Mouse (Mus musculus): ENCODE measurements around the gene Unc79.

The Unc79 gene

GRCm38 (mm10) chr12:103202592-103203544, 254.2 kb downstream of the Unc79 start:
- ATAC-seq (ENCODE audit: low TSS enrichment) = no peak

GRCm38 (mm10) chr12:103205561-103205960, 256.9 kb downstream of the Unc79 start:
- peak; percentile 70 for ATAC-seq (ENCODE audit: low TSS enrichment)

DNA sequence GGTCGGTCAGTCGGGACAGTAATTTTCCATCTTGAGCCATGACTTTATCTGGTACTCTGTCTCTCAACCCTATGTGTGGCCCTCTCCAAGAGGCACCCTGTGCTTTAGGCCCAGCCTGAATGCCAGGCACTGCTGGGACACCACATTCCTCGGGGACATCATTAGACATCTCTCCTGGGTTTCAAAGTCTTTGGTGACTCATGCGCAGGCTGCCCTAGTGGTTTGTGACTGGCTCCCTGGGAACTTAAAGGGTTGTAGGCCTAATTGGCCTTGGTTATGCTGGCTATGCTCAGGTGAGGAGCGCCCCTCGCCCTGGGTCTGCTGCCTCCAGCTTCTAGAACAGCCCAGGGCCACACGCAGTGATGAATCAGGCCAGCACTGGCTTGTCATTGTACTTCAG, 260.9 kb downstream of the Unc79 start:
- ATAC-seq (ENCODE audit: low TSS enrichment) = no peak

DNA sequence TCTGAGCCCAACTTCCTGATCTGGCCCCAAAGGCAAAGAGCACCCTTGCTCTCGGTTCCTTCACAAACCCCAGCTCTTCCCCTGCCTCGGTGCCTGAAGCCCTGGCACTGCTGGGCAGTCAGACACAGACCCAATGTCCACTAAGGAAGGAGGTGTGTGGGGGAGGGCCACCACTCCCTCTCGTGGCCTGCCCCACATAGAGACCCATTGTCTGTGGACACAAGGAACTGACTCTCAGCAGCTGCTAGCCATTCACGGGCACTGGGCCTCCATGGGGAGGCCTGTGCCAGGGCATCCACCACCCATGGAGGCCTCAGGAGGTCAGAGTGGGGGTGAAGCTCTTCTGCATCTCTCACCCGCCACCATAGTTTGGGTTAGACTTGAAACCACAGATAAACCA, 262.4 kb downstream of the Unc79 start:
- peak; percentile 82 for ATAC-seq (ENCODE audit: low TSS enrichment)

- no peak for ATAC-seq (ENCODE audit: low TSS enrichment)
Observed at GRCm38 (mm10) chr12:103213591-103213990, 264.9 kb downstream of the Unc79 start.

DNA sequence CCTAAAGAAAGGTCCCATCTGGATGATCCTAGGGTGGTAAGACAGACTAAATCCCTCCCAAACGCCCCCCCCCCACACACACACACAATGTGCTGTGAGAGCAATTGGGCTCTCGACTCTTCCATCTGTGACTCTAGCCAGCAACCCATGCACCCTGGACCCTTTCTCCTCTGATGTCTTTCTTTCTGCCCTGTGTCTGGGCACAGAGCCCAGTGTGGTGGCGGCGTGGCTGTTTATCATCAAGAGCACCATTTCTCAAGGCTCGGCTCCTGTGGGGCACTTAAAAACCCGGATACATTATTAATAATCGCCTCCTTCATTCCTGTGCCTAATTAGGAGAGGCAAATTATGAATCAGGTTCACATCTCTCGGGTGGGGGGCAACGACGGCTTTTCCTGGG, 265.6 kb downstream of the Unc79 start:
- 0 out of 2 replicates have a peak, but pooled peaks have one; percentile 29 for ATAC-seq (ENCODE audit: low TSS enrichment)

- ATAC-seq (ENCODE audit: low TSS enrichment) = no peak
Observed at GRCm38 (mm10) chr12:103214797-103215196, 266.1 kb downstream of the Unc79 start.

GRCm38 (mm10) chr12:103215877-103216610, 267.4 kb downstream of the Unc79 start:
- no peak for ATAC-seq (ENCODE audit: low TSS enrichment)

- ATAC-seq (ENCODE audit: low TSS enrichment) = no peak
Observed at GRCm38 (mm10) chr12:103223671-103224070, 275.0 kb downstream of the Unc79 start.

- no peak for ATAC-seq (ENCODE audit: low TSS enrichment)
Observed at GRCm38 (mm10) chr12:103226121-103226520, 277.5 kb downstream of the Unc79 start.

DNA sequence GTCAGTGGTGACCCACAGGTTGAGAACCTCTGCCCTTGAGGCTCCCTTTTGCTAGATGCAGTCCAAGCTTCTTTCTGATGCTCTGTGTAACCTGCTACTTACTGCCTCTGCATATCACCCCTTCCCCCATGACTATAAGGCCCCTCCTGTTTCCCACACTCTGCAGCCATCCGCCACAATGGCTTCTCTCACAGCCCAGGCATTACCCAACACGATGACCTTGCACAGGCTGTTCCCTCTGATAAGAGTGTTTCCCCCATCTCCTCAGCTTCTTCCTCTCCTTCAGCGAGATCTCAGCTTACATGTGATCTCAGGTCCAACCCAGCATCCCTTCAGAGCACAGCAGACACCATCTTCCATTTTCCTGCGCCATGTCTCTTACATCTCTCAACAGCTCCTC, 280.4 kb downstream of the Unc79 start:
- ATAC-seq (ENCODE audit: low TSS enrichment) = no peak

Measured in frontal cortex, adult (tissue).